Mouse (Mus musculus) bone marrow macrophage, adult 2 months (primary cell): ENCODE data around the gene Rfx4. TPM values are rescaled to one million over a fixed set of nuclear protein-coding genes. Genes with fewer than 3 reads are reported as not detected.

Experiments
- H3K27ac ChIP-seq: 2 replicates; pipeline ENCODE4 v1.5.1; 2012; ENCODE audit warnings: low read depth, low read length; ENCODE audit not compliant: insufficient read depth
- H3K4me1 ChIP-seq: 2 replicates; pipeline ENCODE4 v1.6.1; 2012; ENCODE audit warnings: low read length; ENCODE audit not compliant: control insufficient read depth, insufficient read depth
- H3K4me3 ChIP-seq: 2 replicates; pipeline ENCODE4 v1.5.1; 2012; ENCODE audit warnings: mild to moderate bottlenecking, low read length, moderate library complexity; ENCODE audit not compliant: insufficient read depth
- CTCF ChIP-seq: IDR thresholded peaks from 2 replicates; pipeline ENCODE4 v1.5.1; 2012; ENCODE audit warnings: low read depth, mild to moderate bottlenecking, low read length, moderate library complexity
- POLR2A ChIP-seq: IDR thresholded peaks from 2 replicates; pipeline ENCODE4 v1.6.1; 2012; ENCODE audit warnings: mild to moderate bottlenecking, low read depth, low read length, borderline replicate concordance
- polyA plus RNA-seq: library from polyadenylated mRNA; stranded (reverse); fragments of >200 nt; gene quantifications from 2 replicates; pipeline ENCODE4 v1.2.4, GENCODE M21; 2012; ENCODE audit not compliant: missing spikeins, insufficient read depth, insufficient read length

The Rfx4 gene
- polyA plus RNA-seq, 1 experiment, result not detected

DNA sequence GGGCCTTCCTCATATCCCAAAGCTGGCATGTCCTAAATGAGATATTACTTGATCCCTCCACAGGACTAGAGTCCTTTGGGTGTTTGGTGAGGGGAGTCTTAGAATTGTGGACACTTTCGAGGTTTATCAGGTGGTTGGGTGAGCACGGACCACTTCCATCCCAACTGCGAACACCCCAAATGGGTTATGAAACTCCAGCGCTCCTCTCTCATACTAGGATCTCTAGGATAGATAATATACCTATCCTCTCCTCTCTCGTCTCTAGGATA is 2.3 kb downstream of the Rfx4 start:
- Histone ChIP-seq H3K27ac (no peak overlapping the region), H3K4me1 (no peaks in the 10 kb centered on the region), H3K4me3 (no peak overlapping the region)
- TF ChIP-seq CTCF (no peak), POLR2A (no peak)

- Histone ChIP-seq H3K4me1 (no peaks in the 10 kb centered on the region), H3K27ac (no peak overlapping the region), H3K4me3 (no peak overlapping the region)
- TF ChIP-seq POLR2A, result no peak
- TF ChIP-seq CTCF, result no peak
Measured at GRCm38 (mm10) chr10:84758483-84759431, 2.9 kb downstream of the Rfx4 start.

DNA sequence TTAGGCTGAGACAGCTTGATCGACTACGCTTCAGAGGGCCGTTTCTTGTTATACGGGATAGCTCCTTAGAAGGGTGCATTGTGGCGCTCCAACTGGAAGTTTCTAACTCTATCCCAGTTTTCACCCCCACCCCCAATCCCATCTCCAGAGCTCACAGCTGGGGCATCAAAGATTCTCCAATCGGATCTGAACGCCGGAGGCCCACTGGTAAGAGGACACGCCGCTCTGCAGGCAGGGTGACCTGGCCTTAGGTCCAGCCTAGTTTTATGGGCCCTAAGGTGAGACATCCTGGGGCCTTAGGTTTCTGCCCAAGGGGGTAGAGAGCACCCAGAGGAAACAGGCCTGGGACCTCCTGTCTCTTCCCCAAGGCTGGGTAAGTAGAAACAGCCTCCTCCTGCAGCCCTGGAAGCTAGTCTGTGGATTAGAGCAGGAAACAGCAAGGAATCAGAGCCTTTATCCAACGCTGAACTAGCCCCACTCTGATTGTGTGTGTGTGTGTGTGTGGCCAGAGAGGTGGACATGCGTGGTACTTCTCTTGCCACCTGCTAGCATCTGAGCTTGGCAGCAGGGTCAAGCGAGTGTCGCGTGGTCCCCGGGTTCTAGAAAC is 3.8 kb downstream of the Rfx4 start:
- no peak overlapping the region for H3K27ac ChIP-seq
- no peak overlapping the region for H3K4me3 ChIP-seq
- TF ChIP-seq CTCF, result no peak
- no peak for TF ChIP-seq POLR2A

GRCm38 (mm10) chr10:84760118-84761111 is 4.6 kb downstream of the Rfx4 start:
- Histone ChIP-seq H3K4me1 (no peaks in the 10 kb centered on the region), H3K27ac (no peak overlapping the region), H3K4me3 (no peak overlapping the region)
- no peak for TF ChIP-seq CTCF
- no peak for TF ChIP-seq POLR2A

More for the DNA sequence above, 3.8 kb downstream of the Rfx4 start:
- no peaks in the 10 kb centered on the region for H3K4me1 ChIP-seq

DNA sequence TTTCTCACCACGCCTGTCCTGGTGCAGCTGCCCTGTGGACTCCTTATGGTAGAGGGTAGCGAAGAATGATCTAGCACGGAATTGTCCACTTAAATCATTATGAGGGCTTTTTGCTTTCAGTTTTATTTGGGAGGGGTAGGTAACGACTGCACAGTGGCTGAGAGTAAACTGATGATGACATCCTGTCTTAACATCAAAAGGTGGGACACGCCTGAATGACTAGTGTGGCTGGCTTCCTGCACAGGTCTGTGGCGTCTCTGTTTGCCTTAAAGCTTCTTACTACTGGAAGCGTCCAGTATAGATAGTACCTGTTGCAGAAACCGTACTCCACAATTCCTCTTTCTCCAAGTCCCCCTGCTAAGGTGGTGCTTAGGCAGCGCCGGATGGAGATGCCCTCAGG is 12.9 kb downstream of the Rfx4 start:
- TF ChIP-seq POLR2A (no peak), CTCF (no peak)
- H3K27ac ChIP-seq, result no peak overlapping the region
- H3K4me3 ChIP-seq, result no peak overlapping the region
- H3K4me1 ChIP-seq, result peaks cover 12% of the 10 kb centered on the region

DNA sequence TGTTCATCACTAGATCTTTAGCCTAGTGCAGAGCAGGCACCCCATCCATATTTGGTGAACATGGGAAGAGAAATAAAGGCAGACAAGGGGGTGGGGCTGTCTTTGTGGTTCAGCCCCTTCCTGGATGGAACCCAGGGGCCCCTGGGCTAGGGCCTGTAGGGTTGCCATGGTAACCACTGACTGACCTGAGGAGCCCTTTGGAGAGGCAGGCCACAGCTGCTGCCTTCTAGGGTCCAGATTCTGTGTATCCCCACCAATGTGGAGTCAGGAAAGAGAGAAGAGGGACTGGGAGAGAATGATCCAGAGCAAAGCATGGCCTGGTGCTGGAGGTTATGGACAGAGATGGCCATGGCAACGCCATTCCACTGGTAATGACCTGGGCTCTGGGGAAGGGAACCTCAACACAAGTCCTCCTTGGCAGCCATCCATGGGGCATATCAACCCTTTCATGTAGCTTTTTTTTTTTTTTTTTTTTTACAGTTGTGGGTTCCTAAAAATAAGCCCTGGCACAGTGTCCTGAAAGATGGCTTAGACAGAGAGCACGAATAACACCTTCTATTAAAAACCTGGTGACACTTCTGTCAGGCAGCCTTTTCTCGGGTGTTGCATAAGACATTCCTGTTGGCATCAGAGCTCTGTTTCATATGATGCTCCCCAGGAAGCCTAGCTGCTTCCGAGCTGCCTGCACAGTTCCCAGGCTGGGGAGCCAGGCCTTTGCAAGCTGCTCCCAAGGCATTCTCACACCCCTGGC is 16.7 kb downstream of the Rfx4 start:
- peaks cover 36% of the 10 kb centered on the region for H3K4me1 ChIP-seq
- TF ChIP-seq CTCF (no peak), POLR2A (no peak)
- no peak overlapping the region for H3K27ac ChIP-seq
- H3K4me3 ChIP-seq, result no peak overlapping the region

- Histone ChIP-seq H3K4me1 (peaks cover 44% of the 10 kb centered on the region), H3K4me3 (no peak overlapping the region), H3K27ac (no peak overlapping the region)
- TF ChIP-seq POLR2A, result no peak
- no peak for TF ChIP-seq CTCF
Measured at GRCm38 (mm10) chr10:84773889-84774288, 18.0 kb downstream of the Rfx4 start.

DNA sequence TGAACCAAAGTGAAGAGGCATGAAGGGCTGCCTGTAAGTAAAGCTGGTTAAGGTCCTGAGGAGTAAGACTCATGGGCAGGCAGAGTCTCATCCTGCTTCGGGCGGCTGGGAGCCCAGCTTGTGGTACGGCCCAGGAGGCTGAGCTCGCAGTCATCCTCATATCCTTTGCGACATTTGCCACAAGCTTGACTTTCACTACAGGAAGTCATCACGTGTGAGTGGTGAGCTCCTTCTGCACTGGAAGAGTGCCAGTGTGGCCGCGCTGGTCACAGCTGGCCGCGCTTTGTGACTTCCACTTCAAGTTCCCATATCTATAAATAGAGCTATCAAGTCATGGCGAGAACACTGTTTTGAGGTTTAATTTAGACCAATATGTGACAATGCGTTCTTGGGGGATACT is 18.7 kb downstream of the Rfx4 start:
- Histone ChIP-seq H3K4me1 (peaks cover 44% of the 10 kb centered on the region), H3K4me3 (no peak overlapping the region), H3K27ac (no peak overlapping the region)
- TF ChIP-seq POLR2A, result no peak
- no peak for TF ChIP-seq CTCF

DNA sequence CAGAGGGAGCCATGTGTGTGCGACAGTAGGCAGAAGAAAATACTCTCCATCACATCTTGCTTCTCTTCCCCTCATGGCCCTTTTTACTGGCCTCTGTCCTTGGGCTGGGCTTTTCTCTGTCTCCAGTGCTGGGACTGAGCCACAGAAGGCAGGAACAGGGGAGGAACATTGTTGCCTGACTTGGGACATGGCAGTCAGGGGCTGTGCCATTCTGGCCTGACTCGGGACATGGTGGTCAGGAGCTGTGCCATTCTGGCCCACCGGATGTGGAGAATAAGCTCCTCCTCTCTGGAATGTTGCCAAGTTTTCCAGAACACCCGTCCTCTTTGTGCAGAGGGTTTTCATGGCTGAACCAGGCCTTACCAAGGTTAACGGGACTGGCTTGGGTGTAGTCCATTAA is 21.2 kb downstream of the Rfx4 start:
- Histone ChIP-seq H3K4me1 (peaks cover 44% of the 10 kb centered on the region), H3K27ac (no peak overlapping the region), H3K4me3 (no peak overlapping the region)
- TF ChIP-seq CTCF, result no peak
- TF ChIP-seq POLR2A, result no peak
